Mouse (Mus musculus) kidney, adult 2 months (tissue): Measurements from ENCODE around the gene Tmem102.

Experiments used
- CTCF ChIP-seq: fragments of 200-500 bp; conservative IDR thresholded peaks from 2 replicates; pipeline ENCODE4 v1.5.1; 2011; ENCODE audit warnings: low read depth, mild to moderate bottlenecking, control low read depth, low read length, moderate library complexity, mixed read lengths; ENCODE audit not compliant: insufficient read depth, insufficient read length
- POLR2A ChIP-seq: fragments of 200-500 bp; IDR thresholded peaks from one replicate; pipeline ENCODE4 v1.6.1; 2011; ENCODE audit warnings: low read depth, low read length, control low read depth

DNA sequence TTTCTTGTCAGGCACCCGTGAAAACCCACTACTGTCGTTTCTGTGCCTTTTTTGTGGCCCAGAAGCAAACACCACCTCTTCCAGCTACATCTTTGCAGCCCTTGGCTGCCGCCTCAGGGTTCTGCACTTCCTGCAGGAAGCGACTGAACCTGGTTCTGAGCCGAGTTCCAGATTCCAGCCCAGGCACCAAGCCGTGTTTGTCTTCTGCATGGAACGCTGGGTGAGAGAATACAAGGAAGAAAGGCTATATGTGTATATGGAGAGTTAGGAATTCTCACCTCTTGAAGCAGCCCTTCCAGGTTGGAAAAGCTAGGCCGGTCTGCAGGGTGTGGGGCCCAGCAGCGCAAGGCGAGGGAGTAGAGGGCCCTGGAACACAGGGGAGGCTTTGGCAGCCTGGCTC lies 49.3 kb upstream of the Tmem102 start:
- TF ChIP-seq CTCF (no peak), POLR2A (no peak)
